Mouse (Mus musculus) lung, postnatal 36 days (tissue): ENCODE data around the gene Sppl3.

ENCODE experiments used
- DNase-seq: peaks from one replicate; pipeline ENCODE4 v3.0.0; 2022; ENCODE audit warnings: mixed read lengths

Gene Sppl3

DNA sequence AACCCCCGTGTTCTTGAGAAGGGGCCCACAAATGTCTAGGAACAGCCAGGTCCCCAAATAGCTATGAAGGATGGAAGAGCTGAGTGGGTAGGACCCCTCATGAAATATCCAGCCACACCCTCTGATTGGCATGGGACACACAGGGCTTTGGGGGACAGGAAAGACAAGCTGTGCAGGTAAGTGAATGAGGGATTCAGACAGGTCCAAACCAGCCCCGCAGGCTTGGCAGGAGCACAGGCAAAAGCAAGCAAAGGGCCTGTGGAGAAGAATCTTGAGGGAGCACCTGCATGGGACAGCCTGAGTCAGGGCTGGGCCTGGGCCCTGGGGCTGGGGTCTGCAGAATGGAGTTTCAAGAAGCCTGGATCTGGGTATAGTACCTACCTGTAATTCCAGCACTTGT lies 10.4 kb upstream of the Sppl3 start:
- no peak for DNase-seq

DNA sequence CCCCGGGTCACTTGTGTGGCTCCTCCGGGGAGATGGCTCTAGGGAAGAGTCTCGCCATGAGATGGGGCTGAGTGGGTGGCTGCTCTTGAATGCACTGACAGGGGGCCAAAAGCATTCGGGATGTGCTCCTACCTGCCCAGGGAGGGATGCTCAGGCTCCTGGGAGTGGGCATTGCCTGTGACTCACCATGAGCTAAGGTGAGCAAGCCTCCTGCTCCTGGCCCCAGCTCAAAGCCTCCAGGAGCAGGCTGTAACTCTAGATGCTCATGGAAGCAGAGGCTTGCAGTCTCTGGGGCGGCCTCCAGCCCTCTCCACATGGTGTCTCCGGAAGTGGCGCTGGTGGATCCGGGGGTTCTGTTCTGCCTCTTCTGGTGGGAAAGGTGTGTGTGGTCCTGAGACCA lies 9.5 kb upstream of the Sppl3 start:
- DNase-seq = no peak

DNA sequence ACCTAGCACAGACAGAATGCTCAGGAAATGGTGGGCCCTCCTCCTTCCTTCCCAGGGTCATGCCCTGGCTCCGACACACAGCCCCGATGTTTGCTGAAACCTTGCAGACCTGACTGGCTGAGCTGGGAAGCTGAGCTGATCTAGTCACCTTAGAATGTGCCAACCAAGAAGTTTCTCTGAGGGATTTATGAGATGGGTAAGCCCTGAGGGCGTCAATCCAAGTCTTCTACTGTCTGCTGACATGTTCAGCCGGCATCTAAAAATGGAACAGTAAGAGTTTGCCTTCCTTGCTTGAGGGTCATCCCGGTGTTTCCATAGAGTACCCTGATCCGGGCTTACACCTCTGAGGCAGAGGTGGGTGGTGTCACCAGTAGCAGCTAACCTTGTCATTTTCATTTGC lies 8.2 kb upstream of the Sppl3 start:
- DNase-seq = no peak

DNA sequence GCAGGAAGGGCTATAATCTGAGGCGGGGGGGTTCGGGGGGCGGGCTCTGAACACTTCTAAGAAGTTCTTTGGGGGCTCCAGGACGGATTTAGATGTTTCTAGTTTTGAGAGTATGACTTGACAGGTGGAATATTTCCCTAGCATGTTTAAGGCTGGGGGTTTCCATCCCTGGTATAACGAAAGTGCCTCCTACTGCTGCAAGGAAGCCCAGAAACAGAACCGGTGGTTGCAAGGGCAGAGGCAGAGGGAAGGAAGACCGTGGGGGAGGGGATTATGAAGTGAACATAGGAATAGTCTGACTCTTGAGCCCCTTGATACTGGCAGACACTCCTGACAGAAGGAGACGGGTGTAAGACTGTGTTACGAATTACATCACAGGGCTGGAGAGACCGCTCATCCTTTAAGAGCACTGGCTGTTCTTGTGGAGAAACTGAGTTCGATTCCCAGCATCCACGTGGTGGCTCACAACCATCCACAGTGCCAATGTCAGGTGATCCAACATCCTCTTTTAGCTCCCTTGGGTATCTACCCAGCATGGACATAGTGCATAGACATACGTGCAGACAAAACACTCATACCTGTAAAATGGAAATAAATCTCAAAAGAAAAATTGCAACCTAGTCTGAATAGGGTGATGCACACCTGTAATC lies 7.6 kb upstream of the Sppl3 start:
- no peak for DNase-seq

DNA sequence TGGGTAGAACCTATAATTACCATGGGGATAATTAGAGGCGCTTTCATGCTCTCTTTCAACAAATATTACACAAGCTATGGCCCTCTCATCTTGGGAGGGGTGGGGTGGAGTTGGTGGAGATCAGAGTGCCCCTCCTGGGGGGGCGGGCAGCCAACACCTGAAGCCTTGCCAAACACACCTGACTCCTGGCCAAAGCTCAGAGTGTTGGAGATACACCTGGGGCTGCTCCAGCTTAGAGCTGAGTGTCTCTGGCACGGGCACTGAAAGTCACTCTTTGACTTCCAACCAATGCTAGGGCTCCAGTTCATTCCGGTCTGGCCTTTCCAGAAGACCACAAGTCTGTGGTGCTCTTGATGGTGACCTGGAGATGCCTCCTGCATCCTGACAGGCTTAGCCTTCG lies 3.2 kb upstream of the Sppl3 start:
- DNase-seq = peak; percentile 46

DNA sequence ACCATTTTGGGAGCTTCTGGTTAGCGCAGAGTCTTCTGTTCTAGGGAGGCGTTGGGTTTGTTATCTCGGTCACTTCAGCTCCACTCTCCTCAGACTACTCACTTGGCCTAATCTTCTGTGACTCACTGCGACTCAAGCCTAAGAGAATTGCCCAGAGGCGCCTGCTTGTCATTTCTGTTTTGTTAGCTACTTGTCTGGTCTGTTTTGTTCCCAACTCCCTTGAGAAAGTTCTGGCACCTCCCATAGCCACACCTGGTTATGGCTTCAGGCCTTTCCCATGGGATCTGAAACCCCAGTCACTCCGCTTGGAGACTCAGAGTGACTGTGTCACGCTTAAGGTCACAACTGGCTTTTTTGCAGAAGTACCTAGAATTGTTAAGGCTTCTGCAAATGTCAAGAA lies 2.6 kb upstream of the Sppl3 start:
- DNase-seq = no peak

DNA sequence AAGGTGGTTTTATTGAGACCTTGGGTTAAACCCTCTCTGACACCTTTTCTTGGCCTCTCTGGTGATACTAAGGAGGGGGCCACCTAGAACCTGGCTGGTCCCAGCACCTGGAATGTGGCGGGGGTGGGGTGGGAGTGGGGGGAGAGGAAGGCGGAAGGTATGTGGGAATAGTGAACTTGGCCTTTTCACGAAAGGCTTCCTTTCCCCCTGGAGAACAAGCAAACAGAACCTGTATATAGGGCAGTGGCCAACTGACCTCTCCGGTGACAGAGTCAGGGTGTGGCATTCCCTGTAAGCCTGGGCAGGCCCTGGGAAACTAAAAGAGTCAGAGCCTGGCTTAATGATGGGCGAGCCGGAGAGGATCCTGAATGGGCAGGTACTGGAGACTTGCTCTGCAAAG lies 1.8 kb upstream of the Sppl3 start:
- DNase-seq = no peak

DNA sequence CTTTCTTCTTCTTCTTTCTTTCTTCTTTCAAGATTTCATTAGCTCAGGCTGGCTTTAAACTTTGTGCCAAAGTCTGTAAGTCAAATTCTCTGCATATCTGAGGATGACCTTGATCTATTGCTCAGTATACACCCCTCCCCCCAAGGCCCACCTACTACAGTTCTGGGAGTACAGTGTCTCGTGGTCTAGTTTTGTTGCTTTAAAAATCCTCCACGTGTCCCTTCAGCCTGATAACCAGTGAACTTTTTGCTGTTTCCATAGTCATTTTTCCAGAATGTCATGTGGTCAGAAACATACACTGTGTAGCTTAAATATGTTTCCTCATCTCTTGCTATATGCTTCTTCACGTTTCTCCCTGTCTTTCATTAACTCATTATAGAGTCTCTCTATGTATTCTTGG lies 976 bp upstream of the Sppl3 start:
- no peak for DNase-seq

DNA sequence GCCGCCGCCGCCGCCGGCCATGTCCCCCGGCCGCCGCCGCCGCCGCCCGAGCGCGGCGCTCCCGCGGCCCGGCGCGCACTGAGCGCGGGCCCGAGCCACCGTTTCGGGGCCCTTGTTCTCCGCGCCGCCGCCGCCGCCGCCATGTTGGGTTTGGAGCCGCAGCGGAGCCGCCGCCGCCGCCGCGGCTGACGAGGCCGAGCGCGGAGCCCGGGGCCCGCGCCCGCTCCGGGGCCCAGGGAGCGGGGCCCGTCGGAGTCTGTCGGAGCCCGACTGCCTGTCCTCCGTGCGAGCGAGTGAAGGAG lies 231 bp downstream of the Sppl3 start:
- DNase-seq = no peak

DNA sequence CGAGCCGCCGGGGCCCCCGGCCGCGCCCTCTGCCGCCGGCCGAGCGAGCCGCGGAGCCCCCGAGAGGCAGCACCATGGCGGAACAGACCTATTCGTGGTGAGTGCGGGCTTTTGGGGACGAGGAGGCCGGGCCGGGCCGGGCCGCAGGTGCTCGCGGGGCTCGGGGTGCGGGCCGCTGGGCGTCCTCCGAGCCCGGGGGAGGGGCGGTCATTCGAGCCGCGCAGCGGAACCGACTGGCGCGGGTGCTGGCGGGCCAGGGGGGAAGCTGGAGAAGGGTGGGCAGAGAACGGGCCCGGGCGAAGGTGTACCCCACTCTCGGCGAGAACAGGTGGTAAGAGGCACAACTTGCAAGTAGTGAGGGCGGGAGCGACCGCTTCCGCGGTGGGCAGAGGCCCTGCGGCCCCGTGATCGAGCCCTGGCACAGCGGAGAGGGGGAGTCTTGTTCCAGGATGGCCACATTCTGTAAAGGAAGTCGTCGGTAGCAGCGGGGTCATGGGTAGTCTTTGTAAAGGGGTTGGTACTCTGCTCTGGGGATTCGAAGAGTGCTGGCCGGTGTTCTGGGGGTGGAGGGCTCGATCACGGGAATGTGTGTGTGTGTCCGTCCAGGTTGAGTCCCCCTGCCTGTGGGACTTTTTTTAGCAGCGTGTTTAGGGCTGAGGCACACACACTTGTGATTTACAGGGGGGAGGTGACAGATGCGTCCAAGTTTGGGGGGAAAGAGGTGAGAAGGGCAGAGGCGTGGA lies 753 bp downstream of the Sppl3 start:
- peak; percentile 51 for DNase-seq

DNA sequence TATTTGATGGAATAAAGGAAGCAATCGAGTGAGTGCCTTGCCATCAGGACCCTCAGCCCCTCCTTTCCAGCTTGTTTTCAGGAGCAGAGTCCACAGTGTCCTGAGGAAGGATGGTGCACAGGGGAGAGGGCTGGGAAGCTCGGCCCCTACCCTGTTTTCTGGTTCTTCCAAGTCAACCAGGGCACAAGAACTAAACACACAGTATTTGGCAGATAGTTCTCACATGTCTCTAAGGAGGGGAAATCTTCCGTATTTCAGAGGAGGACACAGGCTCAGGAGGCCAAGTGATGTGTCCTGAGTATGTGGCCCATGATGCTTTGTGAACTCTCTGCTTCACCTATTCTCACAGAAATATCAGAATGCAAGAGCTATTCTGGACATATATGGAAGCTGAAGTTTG lies 2.5 kb downstream of the Sppl3 start:
- DNase-seq = no peak

DNA sequence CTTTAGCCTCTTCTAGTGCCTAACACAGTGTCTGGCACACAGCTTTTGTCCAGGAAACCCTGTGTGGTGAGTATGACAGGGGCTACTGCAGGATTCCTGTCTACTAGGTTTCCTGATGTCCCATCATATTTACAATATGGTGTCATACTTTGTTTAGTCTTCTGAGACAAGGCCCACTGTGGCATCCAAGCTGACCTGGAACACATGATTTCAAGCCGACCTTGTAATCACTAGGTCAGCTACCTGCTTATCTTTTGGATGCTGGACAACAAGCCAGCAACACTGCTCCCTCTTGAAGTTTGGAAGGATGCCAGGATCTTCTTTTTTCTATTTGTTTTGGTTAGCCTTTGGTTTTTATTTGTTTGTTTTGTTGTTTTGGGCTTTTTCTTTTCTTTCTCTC lies 3.6 kb downstream of the Sppl3 start:
- DNase-seq = peak; percentile 31

DNA sequence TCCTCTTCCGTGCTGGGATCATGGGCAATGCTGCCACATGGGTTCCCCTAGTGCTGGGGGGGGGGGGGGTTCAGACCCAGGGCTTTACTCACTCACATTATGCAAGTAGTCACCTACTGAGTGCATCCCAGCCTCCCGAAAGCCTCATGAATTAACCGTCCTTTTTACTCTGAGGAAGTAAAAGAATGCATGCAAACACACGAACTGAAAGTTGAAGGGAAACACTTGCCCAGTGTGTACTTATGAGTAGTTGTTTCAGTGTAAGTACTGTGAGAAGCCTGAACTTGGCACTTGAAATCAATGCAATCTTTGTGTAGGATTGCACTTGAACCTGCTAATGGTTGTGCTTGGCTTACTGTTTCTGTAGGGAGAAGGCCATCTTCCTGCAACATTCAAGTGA lies 4.2 kb downstream of the Sppl3 start:
- DNase-seq = no peak

DNA sequence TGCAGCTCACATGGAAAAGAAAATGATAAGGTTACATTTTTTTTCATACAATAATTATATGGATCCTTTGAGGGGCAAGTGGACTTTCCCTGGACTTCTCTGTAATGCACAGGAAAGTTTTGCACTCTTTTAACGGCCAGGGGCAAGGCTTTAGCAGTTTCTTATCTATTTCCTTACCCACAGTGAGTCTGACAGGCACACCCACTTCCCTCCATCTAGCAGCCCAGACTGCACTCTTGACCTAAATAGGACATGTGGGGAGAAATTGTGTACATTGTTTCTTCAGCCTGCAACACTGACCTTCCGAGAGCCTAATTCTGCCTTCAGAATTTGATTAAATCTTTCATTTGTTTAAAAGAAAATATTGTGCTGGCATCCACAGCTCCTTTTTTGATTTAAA lies 7.3 kb downstream of the Sppl3 start:
- DNase-seq = peak; percentile 62

DNA sequence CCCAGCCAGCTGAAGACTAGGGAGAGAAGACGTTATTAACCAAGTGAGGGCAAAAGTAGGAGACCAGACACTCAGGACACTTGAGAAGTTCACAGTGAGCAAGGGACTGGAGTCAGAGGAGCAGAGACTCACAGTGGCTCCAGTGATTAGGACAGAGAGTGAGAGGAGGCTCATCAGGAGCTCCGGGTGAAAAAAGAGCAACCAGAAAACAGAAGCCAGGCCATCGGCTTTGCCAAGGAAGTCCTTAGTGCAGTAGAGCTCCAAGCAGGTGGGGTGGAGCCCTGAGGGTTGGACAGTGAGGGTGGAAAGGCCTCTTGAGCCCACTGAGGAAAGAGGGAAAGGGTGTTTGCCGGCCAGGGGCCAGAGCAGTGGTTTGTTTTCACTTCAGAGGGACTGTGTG lies 7.9 kb downstream of the Sppl3 start:
- DNase-seq = peak; percentile 18

DNA sequence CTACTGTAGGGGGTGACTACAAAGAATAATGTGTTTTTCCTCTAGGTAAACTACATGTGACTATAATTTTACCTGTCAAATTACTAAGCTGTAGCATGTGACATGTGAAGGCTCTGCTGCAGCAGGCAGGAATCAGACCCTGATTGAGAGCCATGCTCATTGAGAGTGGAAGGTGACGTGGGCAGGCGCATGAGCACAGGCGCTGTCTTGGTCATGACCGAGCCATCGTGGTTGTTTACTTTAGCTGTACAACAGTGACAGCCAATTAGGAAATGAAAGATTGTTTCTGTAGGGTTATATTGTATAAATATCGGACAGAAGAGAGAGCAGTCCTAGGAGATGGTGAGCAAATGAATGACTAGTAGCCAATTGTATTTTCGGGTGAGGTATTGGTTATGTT lies 11.1 kb downstream of the Sppl3 start:
- DNase-seq = no peak

DNA sequence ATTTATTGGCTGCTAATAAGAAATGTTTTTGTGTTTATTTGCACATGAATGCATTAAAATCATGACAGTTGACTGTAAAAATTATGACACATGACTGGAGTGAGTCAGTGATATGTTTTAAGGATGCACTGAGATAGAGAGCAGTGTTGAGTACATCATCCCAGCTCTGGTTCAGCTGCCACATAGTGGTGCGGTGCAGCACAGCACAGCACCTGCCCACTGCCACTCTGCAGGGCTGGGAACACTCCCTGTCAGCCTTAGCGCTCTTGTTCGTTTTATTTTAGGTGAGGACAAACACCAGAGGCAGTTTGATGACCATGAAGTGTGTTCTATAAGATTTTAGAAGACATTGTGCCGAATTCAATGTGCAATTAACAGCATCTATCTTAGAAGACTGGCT lies 15.2 kb downstream of the Sppl3 start:
- DNase-seq = no peak

DNA sequence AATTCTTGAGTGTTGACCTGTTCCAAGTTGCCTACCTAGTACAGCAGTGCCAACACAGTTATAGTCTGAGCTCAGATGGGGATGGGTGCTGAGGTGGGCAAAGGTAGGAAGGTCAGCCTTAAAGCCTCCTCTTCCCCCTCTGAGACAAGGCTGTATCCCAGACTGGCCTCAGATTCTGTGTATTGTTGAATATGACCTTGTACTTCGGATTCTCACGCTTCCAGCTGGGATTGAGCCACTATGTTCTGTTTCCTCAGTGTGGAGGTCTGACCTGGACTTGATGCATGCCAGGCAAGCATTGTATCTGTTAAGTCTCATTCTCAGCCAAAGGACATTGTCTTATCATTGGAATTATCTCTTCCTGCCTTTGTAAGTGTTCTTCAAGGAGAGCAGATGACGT lies 16.2 kb downstream of the Sppl3 start:
- peak; percentile 45 for DNase-seq

DNA sequence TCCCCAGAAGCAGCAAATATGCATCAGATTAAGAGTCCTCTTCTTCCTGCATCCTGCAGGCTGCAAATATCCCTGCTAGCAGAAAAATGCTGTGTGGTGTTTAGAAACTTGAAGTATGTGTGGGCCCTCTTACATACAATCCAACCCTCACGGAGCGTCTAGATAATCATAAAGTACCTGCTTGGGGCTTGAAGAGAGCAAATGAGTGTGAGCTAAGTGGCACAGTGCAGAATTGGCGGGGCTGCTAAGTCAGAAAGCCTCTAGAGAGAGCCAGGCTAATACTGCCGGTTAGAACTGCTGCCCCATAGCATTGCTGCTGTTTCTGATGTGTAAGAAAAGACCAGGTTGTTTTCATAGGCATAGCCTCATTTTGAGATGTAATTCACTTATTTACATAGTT lies 18.0 kb downstream of the Sppl3 start:
- no peak for DNase-seq

DNA sequence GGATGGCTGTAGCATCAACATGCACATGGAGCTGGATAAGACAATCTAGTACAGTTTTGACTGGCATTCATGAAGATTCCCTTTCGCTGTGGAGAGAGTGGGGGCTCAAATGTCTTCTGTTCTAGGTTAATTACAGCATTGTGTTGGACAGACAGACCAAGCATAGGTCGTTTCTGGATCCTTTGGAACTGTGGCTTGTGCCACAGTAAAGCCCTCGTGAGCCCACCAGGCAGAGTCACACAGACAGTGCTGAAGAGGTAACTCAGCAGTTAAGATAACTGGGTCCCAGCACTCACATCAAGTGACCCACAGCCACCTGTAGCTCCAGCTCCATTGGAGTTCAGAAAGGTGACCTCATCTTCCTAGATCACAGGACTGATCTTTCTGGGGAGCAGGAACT lies 18.6 kb downstream of the Sppl3 start:
- DNase-seq = no peak

DNA sequence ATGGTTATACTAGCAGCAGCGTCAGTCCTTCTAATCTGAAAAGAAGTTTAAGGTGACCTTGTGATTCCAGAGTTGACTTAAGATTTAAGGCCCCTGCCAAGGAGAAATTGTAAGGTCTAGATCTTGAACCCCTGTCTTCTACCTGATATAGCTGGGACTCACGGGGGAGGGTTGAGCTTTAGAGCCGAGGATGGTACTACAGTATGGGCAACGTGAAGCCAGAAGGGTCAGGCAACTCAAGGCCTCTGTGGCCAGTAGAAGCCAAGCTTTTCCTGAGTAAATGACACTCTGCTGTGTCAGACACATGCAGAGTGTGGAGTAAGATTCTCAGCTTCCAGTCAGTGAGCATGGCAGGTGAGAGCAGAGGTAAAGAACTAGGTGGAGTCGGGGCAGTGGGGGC lies 20.6 kb downstream of the Sppl3 start:
- DNase-seq = no peak

DNA sequence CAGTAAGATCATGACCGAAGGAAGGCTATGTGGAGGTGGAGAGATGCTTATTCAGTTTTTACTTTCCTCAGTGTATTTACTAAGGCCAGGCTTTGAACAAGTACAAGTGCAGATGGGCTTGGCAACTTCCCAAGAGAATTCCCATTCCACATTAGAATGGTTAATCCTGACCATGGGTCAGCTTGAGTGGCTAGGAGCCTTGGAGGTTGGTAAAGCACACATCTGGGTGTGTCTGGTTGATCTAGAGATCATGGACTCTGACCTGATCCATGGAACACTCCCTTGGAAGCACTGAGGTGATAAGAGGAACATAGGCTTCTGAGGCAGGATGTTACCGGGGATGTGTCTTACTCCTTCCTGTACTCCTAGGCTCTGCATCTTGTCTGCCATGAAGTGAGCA lies 21.7 kb downstream of the Sppl3 start:
- no peak for DNase-seq

DNA sequence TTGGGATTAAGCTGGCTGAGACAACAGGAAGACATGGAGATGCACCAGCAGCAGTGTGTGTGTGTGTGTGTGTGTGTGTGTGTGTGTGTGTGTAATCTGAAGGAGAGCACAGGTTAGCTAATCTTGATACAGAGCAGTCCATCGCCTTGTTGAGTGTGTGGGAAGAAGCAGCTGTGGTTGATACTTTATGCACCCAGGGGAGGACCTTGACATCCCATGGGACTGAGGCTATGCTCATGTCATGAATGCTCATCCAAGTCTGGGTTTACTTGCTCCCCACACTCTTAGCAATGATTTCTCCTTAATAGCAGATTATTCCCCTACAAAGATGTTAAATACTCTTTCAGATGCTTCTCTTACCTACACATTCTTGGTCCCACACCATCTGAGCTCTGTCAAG lies 24.3 kb downstream of the Sppl3 start:
- no peak for DNase-seq

DNA sequence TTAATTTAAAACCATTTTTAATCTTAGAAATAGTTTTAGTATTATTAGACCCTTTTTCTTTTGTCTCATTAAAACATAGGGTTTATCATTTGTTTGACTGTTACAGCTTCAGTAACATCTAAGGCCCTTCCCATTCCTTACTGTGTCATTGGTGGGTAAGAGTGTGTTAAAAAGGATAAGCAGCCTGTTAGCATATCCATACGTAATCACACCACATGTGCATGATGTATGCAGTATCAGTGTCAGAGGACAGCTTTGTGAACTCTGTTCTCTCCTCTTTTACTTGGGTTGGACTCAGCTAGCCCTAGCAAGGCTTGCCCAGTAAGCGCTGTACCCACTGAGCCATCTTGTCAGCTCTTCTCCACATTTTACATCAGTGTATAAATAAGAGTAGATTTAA lies 26.2 kb downstream of the Sppl3 start:
- DNase-seq = no peak

DNA sequence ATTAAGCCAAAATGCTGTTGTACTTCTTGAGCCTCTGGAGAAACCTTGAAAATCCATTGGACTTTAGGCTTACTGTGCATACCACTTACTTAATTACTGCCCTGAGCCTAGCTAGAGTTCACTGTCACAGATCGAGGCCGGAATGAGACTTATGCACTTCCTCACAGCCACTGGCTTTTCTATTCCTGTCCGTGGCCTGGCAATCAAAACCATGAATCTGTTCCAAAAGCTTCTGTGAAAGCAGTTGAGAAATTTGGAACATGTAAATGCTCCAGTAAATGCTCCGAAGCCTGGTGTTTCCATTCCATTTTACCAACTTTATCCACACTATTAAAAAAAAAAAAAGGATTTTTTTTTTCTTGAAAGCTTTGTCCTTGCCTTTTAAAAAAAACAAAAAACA lies 29.8 kb downstream of the Sppl3 start:
- peak; percentile 72 for DNase-seq
